14 mouse cellular contexts compared by ENCODE assay signal in genomic region chr1:146312547-146312946, GRCm38 (mm10).
A peak's percentile ranks its signal among the peaks of the same experiment; 100 is the strongest.
DNase-seq lines count a peak whose midpoint lies in the region.
"Had no signal": no experiment of that assay in that cellular context is flagged by ENCODE, and none has a peak within 500 bp of the region (broad histone marks: within the 10 kb centered on the region; RNA-seq: fewer than 3 reads in every experiment).

No protein-coding gene starts in this region.

- DNase-seq in heart, adult 11 months, result peak; percentile 9
- DNase-seq in heart, adult 9 months (ENCODE audit: low spot score in 2 of 2), result no peak
- peak; percentile 4 for DNase-seq in layer of hippocampus, adult 11-12 months (ENCODE audit: low spot score)
- peak; percentile 9 to 11 for DNase-seq in layer of hippocampus, adult 8-10 months (ENCODE audit: low spot score in 2 of 2)
- DNase-seq in layer of hippocampus, postnatal 36 days, result peak; percentile 3 to 30
- no peak for DNase-seq in embryo, embryonic 11 days
- no peak for DNase-seq in ovary, postnatal 36 days (ENCODE audit: low spot score)
- DNase-seq: adrenal gland, postnatal 25 days; B cell, adult 2 months; cerebellum, adult 11 months; gastrocnemius, postnatal 10 days; kidney, adult 2 months; kidney, postnatal 4 days; thymus, postnatal 4 days had no signal

Comparison
In these comparisons a context has a peak if more than half of its experiments do, and no peak if none do; other contexts are left out.
1. DNase-seq: peak in heart, adult 11 months (single experiment), layer of hippocampus, adult 11-12 months (single experiment), layer of hippocampus, adult 8-10 months (2 of 2) and layer of hippocampus, postnatal 36 days (2 of 2); none in heart, adult 9 months (0 of 2), embryo, embryonic 11 days (single experiment) and ovary, postnatal 36 days (single experiment).